Mouse (Mus musculus) mesoderm, embryonic 11.5 days (tissue): Measurements from ENCODE around the gene Pip5k1b.

Source experiments
- DNase-seq: peaks from one replicate; pipeline ENCODE4 v3.0.0-alpha.2; 2012; ENCODE audit warnings: low read depth, low spot score

Gene Pip5k1b

DNA sequence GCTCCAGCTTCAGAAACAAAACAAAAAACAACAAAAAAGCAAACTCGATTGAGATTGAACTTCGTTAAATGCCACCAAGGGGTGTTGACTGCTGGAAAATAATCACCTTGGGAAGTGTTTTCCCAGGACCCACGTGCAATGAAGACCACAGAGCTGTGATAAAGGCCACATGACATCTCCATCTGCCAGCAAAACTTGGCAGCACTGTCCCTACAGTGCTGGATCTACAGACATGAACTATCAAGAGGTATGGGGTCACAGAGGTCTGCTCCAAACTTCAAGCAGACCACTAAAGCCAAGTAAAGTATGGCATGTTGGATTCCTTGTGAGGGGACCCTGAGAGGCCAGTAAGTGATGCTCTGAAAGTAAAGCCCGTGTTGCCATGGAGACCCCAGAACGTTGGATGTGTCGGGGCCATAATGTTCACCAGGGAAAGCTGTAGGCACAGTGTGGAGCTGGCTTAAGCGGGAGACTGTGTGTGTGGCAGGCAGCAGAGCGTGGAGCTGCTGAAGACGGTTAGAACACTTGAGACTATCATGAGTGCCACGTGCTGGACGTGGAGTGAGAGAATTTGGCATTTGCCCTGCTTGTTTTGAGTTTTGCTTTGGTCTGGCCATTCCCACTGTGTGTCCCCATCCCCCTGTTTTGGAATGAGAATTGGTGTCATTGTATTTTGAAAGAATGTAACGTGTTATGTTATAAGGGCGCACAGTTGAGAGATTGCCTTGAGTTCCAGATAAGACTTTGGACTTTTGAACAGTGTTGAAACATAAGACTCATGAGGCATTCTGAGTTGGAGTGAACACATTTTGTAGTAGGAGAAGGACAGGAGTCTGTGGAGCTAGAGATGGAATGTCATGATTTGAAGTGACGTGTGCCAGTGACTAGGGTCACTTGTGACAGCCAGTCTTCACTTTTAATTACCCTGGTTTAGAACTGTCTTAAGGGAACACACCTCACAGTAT lies 12.0 kb downstream of the Pip5k1b start:
- no peak for DNase-seq

DNA sequence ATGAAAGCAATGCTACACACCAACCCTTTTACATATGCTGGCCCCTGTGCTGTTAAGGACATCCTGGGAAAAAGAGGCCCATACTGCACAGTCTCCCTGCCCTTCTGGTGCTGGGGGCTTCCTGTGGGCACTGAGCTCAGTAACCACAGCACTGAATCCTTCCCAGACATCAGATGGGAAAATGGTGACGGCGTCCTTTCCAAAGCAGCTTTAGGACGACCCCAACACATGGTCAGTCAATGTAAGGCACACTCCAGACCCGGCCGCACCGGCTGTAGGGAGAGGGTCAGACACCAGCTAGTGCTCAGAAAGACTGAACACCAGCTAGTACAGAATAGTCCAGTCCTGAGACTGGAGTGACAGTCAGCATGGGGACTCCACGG lies 13.4 kb downstream of the Pip5k1b start:
- DNase-seq: no peak

DNA sequence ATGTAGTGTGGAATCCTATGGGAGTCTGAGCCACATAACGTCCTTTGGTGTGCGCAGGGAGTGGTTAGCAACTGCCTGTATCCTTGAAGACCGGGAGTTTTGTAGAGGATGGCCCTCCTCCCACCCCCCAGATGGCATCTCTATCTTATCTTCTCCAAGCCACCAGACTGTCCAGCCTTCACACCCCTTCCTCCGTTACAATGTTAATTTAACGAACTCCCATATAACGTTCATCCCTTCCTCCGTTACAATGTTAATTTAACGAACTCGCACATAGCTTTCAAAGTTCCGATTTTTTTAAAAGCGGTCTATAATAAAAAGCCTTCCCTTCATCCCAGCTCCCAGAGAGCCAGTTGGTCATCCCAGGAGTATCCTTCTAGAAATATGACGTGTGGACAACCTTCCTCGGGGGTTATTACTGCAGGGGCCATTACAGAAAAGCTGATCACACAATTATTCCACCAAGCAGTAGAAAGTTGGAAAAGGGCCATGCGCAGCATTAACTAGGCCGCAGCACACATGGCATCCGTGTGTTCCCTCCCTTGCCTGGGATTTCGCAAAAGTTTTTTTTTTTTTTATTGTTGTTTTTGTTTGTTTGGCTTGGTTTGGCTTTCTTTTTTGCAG lies 13.9 kb downstream of the Pip5k1b start:
- DNase-seq: no peak

DNA sequence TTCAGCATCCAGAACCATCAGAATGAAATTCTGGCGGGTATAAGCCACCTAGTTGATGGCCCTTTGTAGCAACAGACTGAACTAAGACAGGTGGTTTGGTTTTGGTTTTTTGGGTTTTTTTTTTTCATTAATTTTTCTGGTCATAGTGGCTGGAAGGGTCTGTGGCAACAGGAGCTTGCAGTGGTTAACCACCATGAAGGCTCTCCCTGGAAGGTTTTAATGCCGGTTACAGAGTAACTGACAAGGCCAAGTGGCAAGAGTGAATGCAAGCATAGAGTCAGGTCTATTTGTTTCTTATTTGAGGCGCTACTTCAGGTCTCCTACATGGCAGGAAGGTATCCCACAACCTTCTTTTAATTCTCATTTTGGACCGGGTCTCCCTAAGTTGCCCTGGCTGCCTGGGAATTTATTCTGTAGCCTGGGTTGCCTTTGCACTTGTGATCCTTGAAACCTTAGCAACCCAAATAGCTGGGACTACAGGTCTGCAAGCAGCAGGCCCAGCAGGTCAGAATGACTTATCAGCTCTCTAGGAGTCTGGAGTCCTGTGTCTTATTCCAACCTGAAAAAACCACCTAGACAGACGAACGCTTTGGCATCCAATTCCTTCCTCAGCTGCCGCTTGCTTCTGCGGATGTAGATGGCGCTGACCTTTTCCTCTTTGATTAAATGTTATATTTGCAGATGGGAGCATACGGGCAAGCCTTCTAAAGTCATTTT lies 14.6 kb downstream of the Pip5k1b start:
- no peak for DNase-seq

DNA sequence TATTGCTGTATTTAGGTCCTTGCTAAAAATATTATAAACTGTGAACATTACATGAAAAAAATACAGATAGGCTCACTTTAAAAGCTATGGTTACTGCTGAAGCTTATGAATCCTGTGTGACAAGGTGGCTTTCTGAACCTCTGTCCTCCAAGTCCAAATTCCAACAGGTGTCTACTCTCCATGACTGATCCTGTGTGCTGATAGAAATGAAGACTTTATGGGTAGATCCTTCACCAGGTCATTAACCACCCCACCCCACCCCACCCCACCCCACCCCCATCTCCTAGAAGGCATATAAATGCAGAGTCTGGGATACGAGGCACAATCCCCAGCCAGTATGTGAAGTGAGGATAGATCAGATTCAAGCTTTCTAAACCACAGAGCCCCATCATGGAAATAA lies 16.6 kb downstream of the Pip5k1b start:
- DNase-seq: no peak

DNA sequence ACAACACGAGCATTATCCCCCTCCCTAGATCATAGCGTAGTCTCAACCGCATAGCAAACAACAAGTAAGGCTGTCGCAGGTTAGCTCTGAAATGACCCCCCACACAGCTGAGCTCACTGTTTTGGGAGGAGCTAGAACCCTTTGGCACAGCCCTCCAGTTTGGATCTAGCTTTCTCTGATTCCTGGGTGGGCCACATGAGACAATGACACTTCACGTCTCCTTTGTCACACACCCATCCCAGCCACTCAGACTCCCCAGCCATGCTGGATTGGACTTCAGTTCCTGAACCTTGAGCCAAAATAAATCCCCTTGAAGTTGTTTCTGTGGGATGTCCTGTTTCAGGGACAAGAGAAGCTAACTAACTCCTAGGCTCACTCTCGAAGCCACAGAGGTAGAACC lies 17.5 kb downstream of the Pip5k1b start:
- DNase-seq: no peak

DNA sequence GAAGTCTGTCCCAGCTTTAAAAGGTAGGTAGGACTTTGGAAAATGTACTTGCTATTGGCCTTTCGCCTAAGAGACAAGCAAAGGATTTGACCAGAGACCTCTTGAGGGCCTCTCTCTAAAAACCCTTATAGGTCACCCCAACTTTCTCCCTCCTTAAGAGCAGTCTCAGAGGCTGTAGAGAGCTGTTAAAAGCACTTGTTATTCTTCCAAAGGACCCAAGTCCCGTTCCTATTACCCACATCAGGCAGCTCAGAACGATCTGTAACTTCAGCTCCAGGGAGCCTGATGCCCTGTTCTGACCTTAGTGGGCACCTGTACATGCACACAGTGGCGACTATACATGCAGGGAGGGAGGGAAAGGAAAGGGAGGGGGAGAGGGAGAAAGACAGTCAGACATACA lies 18.0 kb downstream of the Pip5k1b start:
- no peak for DNase-seq

DNA sequence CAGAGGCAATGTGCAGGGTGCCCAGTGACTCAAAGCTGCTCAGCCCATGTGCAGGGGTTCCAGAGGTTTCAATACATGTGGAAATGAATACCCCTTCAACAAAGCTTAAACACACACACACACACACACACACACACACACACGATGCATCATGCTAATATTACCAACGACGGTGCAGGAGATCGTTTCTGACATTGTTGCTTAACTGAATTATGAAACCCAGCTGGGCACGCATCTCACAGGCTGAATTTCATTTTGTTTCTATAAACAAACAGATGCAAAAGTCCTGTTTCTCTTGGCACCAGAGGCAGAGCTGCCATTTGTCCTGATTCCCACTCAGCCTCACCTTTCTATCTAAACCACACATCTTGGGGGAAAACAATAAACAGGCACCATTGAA lies 18.8 kb downstream of the Pip5k1b start:
- no peak for DNase-seq

DNA sequence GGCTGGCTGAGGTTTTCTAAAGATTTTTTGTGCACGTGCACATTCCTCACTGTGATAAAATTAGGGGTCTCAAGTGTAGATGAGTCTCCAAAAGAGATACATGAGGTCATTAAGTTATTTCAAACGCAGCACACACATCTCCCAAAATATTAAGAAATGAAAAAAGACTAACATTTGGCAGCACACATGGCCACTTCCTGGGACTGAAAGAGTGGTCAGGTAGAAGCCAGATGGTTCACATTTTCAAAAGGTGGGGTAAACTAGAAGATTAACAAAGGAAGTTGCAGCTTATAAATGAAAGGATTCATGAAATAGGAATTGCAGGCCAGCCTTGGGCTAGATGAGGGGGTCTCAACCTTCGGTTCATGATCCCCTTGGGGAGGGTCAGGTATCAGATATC lies 19.4 kb downstream of the Pip5k1b start:
- DNase-seq: no peak

DNA sequence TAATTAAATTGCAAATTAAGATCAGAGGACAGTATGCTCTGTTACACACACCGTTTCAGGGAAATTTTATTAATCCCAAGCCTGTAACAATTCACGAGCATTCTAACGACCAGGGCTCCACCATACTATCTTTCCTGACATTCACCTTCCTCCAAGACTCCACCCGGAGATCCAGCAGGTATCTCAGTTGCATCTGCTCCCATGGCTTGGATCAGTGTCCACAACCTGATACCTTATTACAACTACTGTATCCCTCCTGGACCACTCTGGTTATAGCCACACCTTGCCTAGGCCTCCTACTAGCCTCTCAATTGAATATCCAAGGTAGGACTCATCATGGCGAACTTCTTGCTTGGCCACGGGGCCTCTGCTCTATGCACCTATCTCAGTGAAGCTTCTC lies 20.5 kb downstream of the Pip5k1b start:
- no peak for DNase-seq

DNA sequence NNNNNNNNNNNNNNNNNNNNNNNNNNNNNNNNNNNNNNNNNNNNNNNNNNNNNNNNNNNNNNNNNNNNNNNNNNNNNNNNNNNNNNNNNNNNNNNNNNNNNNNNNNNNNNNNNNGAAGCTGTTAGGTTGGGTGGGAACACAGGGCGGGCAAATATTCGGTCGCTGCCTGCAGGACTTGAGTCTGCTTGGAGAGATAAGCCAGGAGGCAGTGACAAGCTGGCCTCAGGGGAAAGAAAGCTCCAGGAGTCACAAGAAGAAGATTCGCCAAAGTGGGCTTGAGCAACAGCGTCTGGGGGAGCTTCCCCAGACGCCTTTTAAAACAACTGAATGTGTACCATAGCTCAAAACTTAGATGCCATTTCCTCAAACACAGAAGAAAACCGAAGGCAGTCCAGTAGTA lies 20.9 kb downstream of the Pip5k1b start:
- no peak for DNase-seq

DNA sequence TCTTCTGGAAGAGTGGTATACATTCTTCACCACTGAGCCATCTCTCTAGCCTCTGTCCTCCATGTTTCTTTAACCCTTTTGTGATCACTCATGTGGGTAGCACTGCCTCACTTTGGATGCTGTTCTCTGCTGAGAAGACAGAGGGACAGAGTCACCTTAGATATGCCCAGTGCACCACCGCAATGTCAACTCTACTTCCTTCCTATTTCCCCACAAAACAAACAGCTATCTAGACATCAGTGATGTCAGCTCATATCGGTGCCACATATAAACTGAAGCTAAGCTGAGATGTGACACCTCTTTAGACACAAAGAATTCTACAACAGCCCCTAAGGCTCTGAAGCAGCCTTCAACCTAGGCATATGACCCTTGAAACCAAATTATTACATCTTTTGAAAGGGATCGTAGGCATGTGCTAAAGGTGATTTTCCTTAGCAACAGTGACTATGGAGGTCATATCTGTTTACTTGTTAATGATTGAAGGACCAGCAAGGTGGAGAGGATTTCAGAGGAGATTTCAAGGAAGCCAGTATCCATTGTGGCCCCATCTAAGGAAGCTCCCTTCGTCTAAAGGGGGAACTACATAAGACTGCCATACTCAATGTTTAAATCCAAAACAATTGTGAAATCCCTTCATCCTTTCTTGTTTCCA lies 26.6 kb downstream of the Pip5k1b start:
- no peak for DNase-seq

DNA sequence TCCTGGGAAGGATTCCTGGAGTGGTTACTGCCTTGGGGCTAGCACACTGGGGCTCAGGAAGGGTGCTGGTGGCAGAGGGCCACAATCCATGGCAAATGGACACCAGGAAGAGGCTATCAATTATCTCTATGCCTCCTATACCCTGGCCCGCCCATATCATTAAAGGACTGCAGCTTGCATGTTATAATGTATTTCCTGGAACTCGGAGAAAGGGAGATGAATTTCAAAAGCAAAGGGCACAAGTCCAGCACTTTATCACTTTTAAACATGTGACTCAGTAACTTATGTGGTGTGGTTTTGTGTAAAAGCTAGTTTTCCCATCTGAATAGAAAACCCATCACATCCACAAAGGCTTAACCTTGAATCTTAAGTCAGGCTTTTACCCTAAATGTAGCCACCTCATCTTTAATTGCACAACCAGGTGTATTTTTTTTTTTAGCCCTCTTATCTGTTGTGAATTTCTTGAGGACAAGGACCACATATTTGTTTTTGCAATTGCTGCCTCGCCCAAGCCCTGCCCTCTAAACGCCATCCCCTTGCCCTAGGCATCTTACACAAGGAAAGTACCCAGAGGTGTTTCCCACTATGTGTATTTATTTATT lies 27.4 kb downstream of the Pip5k1b start:
- no peak for DNase-seq

DNA sequence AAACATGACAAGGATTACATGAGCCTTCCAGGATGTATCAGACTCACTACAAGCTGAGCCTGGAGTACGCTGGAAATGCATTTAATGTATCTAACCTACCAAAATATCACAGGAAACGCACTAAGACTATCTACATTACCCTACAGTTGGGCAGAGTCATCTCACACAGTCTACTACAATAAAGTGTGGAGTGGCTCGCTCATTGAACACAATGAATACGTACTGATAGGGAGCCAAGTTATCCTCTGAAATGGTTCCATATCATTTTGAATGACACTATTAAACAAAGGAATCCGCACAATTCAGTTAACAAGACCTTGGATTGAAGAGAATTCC lies 28.1 kb downstream of the Pip5k1b start:
- no peak for DNase-seq

DNA sequence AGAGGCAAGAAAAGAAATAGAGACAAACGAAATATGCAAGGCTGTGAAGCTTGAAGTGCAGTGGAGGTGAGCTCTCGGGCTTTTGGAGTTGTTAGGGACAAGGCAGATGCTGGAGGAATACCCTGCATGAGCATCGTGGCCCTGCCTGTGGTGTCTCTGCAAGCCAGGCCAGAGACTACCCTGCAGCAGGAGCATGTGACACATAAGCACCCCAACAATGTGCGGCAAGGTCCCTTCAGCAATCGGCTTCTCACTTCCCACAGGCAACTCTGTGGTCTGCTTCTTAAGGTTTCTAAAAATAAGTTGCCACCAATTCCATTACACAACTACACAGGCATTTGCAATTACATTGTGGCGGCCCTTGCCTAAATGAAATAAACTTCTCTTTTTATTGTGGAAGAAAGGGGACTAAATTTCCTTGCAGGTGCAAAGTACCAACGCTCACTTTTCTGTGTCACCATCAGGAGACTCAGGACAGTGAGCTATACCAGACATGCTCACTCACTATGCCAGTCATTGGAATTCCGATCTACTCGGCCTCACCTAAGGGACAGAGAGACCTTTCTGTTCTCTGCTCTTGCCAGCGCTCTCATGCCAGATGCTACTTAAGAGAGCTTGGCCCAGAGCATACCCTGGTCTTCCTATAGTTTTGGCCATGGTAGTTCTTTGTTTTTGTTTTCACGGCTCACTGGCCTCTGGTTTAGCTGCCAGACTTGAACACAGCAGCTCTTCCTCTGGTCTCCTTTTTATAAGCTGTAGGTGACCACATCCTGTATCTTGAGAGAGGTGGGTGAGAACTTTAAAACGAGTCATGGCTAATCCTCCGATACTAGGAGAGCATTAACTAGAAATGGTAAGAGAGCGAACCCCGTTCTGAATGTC lies 28.7 kb downstream of the Pip5k1b start:
- DNase-seq: no peak

DNA sequence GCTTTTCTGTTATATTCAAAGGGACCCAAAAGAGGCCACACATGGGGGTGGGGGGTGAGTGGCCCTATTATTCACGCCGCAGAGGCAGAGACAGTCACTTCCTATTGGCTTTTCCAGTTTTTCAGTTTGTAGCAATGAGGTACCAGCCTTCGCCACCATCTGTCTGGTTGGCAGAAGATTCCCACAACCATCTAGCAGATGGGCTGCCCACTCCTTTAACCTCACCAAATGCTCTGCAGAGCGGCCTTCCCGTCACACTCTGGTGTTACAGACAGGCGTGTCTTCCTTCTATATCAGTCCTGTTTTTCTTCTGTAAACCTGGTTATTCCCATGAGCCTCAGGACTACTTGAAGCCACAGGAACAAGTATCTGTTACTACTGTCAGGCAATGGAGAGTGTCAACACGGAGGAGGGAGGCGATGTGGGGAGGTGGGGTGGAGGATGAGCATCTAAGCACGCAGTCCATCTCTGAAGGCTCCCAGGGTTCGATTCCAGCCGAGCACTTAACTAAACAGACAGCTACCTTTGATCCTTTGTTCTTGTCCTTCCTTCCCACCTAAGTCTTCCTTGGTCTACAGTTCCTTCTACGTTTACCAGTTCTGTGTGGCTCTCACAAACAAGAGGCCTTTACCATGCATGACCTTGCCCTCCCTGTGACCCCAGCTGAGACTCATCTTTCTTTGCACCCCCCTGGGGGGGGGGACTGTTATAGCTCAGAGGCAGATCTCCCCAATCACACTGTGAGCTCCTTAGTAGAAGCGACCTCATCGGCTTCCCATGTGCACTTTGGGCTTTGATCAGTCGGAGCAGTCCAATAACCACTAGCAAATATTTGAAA lies 32.0 kb downstream of the Pip5k1b start:
- peak; percentile 12 for DNase-seq

DNA sequence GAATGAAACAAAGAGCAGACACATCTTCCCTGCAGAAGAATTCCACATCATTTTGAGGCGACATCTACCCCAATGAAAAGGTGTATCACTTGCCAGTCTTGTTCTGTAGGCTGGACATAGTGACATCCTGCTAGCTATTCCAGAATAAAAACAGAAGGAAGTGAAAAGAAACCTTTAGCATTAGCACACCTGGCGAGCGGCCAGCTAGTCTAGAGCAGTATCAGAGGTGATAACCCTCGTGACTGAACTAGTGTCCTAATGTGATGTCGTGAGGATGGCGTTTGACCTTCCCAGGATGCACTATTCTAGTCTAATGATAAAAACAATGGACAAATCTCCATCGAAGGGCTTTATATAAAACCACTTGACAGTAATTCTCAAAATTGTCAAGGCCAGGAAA lies 33.7 kb downstream of the Pip5k1b start:
- DNase-seq: no peak

DNA sequence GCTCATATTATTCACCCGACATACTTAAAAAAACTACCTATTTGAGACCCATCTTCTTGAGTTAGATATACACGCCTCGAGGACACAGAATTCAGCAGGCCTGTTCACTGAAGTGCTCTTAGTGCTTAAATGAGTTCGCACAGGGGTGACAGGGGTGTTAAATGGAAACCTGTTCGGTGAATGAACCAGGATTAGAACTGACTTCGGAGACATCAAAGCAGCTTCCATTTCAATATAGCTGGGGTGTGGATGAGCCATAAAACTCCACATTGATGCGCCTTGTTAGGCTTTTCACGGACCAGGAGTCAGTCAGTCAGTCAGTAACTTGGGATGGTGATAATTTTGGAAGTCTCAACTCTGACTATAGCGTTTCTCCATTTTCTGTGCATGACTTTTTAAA lies 34.5 kb downstream of the Pip5k1b start:
- DNase-seq: no peak

DNA sequence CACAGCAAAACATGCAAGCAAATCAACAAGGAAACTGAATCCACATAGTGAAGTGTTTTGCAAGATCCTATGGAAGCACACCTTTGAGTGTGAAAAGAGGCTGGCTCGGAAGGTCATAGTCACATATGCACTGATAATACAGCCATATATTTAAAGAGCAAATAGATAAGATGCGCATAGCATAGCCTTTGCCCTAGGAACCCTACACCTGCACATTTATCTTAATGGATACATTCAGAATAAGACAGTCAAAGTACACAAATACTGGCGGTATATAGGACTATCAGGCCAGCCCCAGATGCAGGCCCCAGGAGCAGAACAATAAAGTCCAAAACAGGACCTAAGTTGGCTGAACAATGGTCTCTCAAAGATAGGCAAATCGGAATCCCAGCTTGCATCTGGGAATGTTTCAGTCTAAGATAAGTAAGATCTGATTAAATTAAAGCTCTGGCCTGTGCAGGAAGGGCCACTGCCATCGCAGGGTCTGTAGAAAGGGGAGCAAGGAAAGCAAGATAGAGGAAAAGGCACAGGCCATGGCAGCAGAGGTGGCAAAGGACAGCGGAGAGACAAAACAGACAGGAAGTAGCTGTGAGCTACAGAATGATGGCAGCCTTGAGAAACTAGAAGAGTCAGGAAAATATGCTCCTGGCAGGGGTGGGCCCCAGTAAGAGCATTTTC lies 35.8 kb downstream of the Pip5k1b start:
- no peak for DNase-seq
